Mouse (Mus musculus) forebrain, embryonic 16.5 days (tissue): Measurements from ENCODE around the gene Gna15. TPM values are rescaled to one million over a fixed set of nuclear protein-coding genes. Genes with fewer than 3 reads are reported as not detected.

ENCODE experiments used
- ATAC-seq: fragments of 200-750 bp; cut with Nextera tagmentation; 2 replicates; pipeline ENCODE4 v1.8.0; 2017; ENCODE audit warnings: mild to moderate bottlenecking, moderate library complexity
- H3K27ac ChIP-seq: fragments of 300-500 bp; sonication (generic); 2 replicates; pipeline ENCODE4 v1.5.1; 2014; ENCODE audit warnings: low read length, control low read depth
- H3K27me3 ChIP-seq: fragments of 300-500 bp; sonication (generic); replicated peaks from 2 replicates; pipeline ENCODE4 v1.6.1; 2014; ENCODE audit warnings: low read length; ENCODE audit not compliant: control insufficient read depth, insufficient read depth
- H3K36me3 ChIP-seq: fragments of 300-500 bp; sonication (generic); 2 replicates; pipeline ENCODE4 v1.6.1; 2014; ENCODE audit not compliant: control insufficient read depth, insufficient read depth
- H3K4me1 ChIP-seq: fragments of 300-500 bp; sonication (generic); replicated peaks from 2 replicates; pipeline ENCODE4 v1.6.1; 2014; ENCODE audit warnings: low read length; ENCODE audit not compliant: control insufficient read depth, insufficient read depth
- H3K4me2 ChIP-seq: fragments of 300-500 bp; sonication (generic); 2 replicates; pipeline ENCODE4 v1.6.1; 2014; ENCODE audit warnings: mild to moderate bottlenecking, low read length, control low read depth
- H3K4me3 ChIP-seq: fragments of 300-500 bp; sonication (generic); replicated peaks from 2 replicates; pipeline ENCODE4 v1.5.1; 2014; ENCODE audit warnings: mild to moderate bottlenecking, low read length, control low read depth
- H3K9ac ChIP-seq: fragments of 300-500 bp; sonication (generic); replicated peaks from 2 replicates; pipeline ENCODE4 v1.6.1; 2014; ENCODE audit warnings: low read depth, low read length, control low read depth
- H3K9me3 ChIP-seq: fragments of 300-500 bp; sonication (generic); 2 replicates; pipeline ENCODE4 v1.6.1; 2016; ENCODE audit warnings: low read length; ENCODE audit not compliant: control insufficient read depth
- WGBS: fragments of 180-500 bp; shearing (Covaris S2); extraction: QIAGEN DNeasy Blood & Tissue Kit; methylation state at CpG from one replicate; pipeline ENCODE4 v1.1.7; 2014; 5-methylcytosine and 5-hydroxymethylcytosine counted together
- polyA plus RNA-seq: library from polyadenylated mRNA; unstranded; fragments of >200 nt; fragmentation: Nextera tagmentation; extraction: Ambion mirVana; gene quantifications from 2 replicates; pipeline ENCODE4 v1.2.1, GENCODE M21; 2015

Gene Gna15
- polyA plus RNA-seq, 1 experiment from 2014 or later: 0.42 TPM

DNA sequence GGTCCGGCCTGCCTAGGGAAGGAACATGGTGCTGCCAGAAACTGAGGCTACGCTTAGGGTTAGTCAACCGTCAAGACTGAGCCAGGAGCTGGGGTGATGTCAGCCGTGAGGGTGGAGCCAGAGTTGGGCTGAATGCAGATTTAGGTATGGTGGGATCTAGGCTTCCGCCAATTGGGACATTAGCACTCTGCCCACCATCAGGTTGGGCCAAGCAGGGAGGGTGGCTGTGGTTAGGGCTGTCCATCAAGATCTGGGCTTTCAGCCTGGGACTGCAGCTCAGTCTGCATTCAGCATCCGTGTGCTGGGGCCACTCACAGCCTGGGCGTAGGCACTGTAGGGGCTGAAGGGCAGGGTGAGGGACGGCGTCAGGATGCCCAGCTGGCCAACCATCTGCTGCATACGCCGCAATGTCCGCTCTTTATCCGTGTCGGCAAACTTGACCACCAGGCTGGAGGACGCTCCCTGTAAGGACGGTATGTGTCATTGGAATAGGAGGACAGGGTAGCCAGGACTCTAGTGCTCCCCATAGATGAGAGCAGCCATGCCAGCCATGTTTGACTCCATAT lies 56.3 kb downstream of the Gna15 start:
- Histone ChIP-seq H3K27me3 (peaks cover 11% of the 10 kb centered on the region), H3K4me3 (no peak overlapping the region)
- ATAC-seq: no peak

DNA sequence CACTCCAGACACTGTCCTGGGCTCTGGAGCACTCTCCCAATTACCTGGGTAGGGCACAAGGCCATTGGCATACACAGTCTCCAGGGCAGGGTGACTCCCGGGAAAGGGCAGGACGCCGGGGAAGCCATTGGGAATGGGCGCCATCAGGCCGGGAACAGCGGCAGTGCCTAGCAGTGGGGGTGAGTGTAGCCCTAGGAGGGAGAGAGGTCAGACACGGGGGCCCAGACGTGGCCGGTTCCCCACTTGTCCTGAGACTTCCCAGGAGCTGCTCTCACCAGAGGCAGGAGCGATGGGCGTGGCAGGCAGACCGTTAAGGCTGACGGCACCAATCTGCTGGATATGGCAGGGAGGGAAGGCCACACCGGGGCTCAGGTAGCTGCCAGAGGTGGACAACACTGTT lies 57.1 kb downstream of the Gna15 start:
- H3K4me1 ChIP-seq: peaks cover 23% of the 10 kb centered on the region
- no peak for ATAC-seq
- 78% methylated on average over 14 of the region's 14 CpGs for WGBS

More for the DNA sequence above, 56.3 kb downstream of the Gna15 start:
- Histone ChIP-seq H3K9me3 (no peaks in the 10 kb centered on the region), H3K9ac (no peak overlapping the region), H3K27ac (no peak overlapping the region), H3K36me3 (peaks cover 3% of the 10 kb centered on the region; the same call in 1 of the 2 replicates), H3K4me1 (peaks cover 30% of the 10 kb centered on the region), H3K4me2 (no peak overlapping the region)
- 83% methylated on average over 16 of the region's 16 CpGs for WGBS

DNA sequence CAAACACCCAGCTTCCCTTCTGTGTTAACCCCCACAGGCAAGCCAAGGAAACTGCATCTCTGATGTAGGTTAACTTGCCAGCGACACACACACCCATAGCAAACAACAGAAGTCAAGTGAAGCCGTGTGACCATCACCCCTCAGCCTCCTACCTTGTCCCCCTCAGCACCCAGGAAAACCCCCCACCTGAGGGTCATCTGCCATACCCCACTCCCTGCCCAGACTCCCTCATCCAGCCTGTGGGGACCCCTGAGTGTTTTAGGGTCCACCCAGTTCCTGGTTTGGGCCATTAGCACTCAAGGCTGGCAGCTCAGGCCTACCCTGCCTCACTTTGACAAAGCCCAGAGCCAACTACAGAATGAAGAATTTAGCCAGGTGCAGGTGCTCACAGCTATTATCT lies 58.0 kb downstream of the Gna15 start:
- Histone ChIP-seq H3K4me1 (peaks cover 15% of the 10 kb centered on the region), H3K9ac (no peak overlapping the region), H3K4me2 (no peak overlapping the region), H3K27me3 (peaks cover 27% of the 10 kb centered on the region), H3K9me3 (no peaks in the 10 kb centered on the region), H3K27ac (no peak overlapping the region), H3K4me3 (no peak overlapping the region), H3K36me3 (peaks cover 6% of the 10 kb centered on the region; the same call in 1 of the 2 replicates)
- ATAC-seq: no peak
- WGBS: 87% methylated on average over 2 of the region's 2 CpGs

More for the DNA sequence above, 57.1 kb downstream of the Gna15 start:
- Histone ChIP-seq H3K4me2 (no peak overlapping the region), H3K9me3 (no peaks in the 10 kb centered on the region), H3K9ac (no peak overlapping the region), H3K27ac (no peak overlapping the region), H3K27me3 (peaks cover 20% of the 10 kb centered on the region), H3K36me3 (peaks cover 6% of the 10 kb centered on the region; the same call in 1 of the 2 replicates), H3K4me3 (no peak overlapping the region)

DNA sequence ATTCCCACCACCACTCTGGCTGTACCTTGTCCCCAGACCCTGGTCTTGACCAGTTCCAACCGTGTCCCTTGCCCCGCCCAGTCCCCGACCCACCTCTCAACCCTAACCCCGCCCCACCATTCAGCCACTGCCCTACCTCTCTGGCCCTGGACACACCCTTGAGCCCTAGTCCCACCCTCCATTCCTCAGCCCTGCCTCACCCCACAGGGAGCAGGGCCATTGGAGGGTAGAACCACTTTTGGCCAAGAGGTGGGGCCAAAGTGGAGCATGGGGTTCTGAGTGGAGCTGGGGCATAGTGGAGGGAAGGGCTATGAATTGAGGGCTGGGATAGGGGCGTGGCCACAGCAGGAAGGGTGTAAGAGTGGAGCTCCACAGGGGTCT lies 58.8 kb downstream of the Gna15 start:
- no peak for ATAC-seq
- Histone ChIP-seq H3K4me1 (peaks cover 9% of the 10 kb centered on the region), H3K4me2 (no peak overlapping the region), H3K4me3 (no peak overlapping the region), H3K9me3 (no peaks in the 10 kb centered on the region), H3K27ac (no peak overlapping the region), H3K27me3 (peaks cover 30% of the 10 kb centered on the region), H3K9ac (no peak overlapping the region), H3K36me3 (peaks cover 6% of the 10 kb centered on the region; the same call in 1 of the 2 replicates)
- 6% methylated on average over 5 of the region's 5 CpGs for WGBS

DNA sequence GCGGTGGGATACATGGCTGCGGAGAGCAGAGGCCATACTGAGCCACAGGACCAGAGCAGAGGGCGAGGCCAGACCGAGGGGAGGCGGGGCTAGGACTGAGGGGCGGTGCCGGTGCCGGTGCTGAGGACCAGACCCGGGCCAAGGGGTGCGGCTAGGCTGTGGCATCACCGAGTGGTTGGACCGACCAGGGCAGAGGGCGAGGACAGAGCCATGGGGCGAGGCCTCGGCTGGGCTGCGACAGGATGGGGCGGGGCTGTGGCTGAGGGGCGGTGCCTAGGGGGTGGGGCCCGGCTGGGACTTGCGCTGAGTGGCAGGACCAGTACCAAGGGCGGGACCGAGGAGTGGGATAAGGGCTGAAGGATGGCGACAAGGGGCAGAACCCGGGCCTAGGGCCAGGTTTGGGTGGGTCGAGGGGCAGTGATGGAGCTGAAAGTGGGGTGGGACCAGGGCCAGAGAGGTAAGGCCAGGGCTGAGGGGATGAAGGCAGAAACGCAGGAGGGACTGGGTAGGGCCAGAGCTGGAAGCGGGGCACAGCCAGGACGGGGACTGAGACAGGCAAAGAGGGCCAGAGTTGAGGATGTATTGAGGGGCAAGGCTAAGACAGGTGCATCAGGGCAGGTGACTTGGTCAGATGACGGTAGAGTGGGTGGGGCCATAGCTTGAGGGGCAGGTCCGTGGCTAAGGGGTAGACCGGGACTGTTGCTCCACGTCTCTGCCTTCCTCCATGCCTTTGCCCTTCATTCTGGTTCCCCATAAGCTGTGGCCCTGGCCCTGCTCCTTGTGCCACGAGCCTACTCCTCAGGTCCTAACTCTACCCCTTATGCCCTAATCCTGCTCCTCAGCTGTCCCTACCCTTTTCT lies 59.4 kb downstream of the Gna15 start:
- WGBS: 4% methylated on average over 32 of the region's 33 CpGs
- peaks cover 30% of the 10 kb centered on the region for H3K27me3 ChIP-seq
- 0 out of 2 replicates have a peak overlapping the region, but pooled peaks have one; percentile 10 for H3K9ac ChIP-seq

DNA sequence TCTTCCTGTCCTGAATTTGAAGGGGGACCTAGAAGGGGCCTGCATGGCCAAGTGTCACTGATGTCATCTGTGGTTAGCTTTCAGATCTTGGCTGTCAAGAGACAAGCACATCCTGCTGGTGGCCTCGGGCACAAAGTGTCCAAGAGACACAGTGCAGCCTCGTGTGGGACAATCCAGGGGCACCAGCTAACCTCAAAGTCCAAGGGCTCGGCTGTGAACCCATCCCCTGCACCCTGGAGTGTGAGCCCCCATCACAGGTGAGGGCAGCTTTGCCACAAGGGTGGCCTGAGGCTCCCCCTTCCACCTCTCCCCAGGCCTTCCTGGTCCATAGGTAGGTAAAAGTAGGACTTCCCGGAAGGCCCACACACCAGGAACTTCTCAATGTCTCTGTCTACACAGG lies 60.5 kb downstream of the Gna15 start:
- Histone ChIP-seq H3K27ac (no peak overlapping the region), H3K27me3 (peaks cover 30% of the 10 kb centered on the region), H3K36me3 (peaks cover 6% of the 10 kb centered on the region; the same call in 1 of the 2 replicates), H3K4me3 (no peak overlapping the region), H3K9ac (no peak overlapping the region), H3K9me3 (no peaks in the 10 kb centered on the region), H3K4me2 (no peak overlapping the region), H3K4me1 (peaks cover 9% of the 10 kb centered on the region)
- 75% methylated on average over 4 of the region's 4 CpGs for WGBS
- no peak for ATAC-seq

More for the DNA sequence above, 59.4 kb downstream of the Gna15 start:
- peak overlapping the region; percentile 32 for H3K4me3 ChIP-seq
- peak overlapping the region; percentile 37 for H3K4me2 ChIP-seq
- H3K36me3 ChIP-seq: peaks cover 6% of the 10 kb centered on the region; the same call in 1 of the 2 replicates
- H3K27ac ChIP-seq: no peak overlapping the region
- H3K4me1 ChIP-seq: peaks cover 9% of the 10 kb centered on the region
- H3K9me3 ChIP-seq: no peaks in the 10 kb centered on the region
- ATAC-seq: peak; percentile 74

DNA sequence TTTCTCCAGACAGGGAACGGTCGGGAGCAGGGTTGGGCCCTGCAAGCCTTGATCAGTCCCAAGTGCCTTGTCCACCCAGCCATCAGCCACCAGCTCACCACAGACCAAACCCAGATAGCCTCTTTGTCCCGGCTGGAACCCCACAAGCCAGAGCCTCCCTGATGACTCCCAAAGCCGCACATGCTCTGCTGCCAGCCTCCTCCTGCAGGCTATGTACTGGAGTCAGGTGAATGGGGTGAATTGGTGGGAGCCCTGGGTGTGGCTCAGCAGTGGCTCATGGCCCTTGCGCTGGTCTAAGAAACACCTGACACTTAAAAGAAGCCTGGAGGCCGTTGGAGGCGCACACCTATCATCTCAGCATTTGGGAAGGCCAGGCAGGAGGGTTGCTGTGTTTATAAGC lies 61.1 kb downstream of the Gna15 start:
- ATAC-seq: no peak
- H3K4me3 ChIP-seq: no peak overlapping the region
- H3K4me1 ChIP-seq: peaks cover 9% of the 10 kb centered on the region
- H3K36me3 ChIP-seq: peaks cover 6% of the 10 kb centered on the region; the same call in 1 of the 2 replicates
- H3K4me2 ChIP-seq: no peak overlapping the region
- H3K27ac ChIP-seq: no peak overlapping the region
- peaks cover 30% of the 10 kb centered on the region for H3K27me3 ChIP-seq
- WGBS: 77% methylated on average over 7 of the region's 7 CpGs
- no peak overlapping the region for H3K9ac ChIP-seq
- no peaks in the 10 kb centered on the region for H3K9me3 ChIP-seq

DNA sequence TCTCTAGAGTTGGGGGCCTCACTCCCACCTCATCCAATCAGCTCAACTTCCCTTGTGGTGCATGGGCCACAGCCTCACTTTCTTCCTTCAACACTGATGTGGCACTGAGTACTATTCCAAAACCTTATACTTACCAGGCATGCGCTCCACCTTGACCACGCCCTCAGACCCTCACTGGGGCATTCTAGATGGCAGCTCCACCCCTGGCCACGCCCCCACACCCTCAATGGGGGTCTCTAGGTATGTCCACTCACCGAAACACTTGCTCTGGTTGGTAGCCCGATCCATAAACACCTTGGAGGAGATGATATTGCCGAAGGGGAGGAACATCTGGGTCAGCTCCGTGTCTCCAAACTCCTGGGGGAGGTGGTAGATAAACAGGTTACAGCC lies 61.6 kb downstream of the Gna15 start:
- H3K27me3 ChIP-seq: peaks cover 33% of the 10 kb centered on the region
- H3K4me1 ChIP-seq: peaks cover 9% of the 10 kb centered on the region
- H3K9ac ChIP-seq: no peak overlapping the region
- H3K27ac ChIP-seq: no peak overlapping the region
- no peak overlapping the region for H3K4me3 ChIP-seq
- H3K4me2 ChIP-seq: no peak overlapping the region
- H3K36me3 ChIP-seq: peaks cover 6% of the 10 kb centered on the region; the same call in 1 of the 2 replicates
- WGBS: 36% methylated on average over 7 of the region's 7 CpGs
- no peak for ATAC-seq
- H3K9me3 ChIP-seq: no peaks in the 10 kb centered on the region

DNA sequence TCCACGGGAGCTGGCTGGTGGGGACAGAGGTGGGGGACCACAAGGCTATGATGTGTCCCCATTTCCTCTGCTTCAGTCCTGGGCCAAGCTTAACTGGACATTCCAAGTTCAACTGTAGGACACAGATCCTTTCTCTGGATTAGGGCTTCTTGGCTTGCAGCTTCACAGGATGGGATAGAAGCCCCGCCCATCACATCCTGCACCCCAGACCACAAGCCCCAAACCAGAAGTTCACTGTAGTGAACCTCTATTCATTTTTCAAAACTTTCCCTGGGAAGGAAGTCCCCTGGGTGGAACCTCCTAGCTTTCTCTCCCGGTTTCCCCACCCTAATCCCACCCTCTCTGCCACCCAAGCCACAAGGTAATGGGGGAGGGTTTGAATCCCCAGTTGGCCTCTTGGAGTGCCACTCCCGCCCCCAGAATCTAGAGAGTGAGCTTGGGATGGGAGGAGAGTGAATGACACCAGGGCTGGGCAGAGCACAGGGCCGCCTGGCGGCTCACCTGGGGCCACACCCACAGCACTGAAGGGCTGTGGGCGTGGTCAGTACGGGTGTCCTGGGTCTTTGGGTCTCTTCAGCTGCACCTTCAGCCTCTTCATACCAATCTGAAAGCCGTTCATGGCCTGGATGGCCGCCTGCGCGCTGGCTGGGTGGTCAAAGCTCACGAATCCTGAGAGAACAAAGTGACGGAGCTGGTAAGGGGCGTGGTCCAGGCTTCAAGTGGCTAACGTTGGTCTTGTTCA lies 62.2 kb downstream of the Gna15 start:
- Histone ChIP-seq H3K4me3 (no peak overlapping the region), H3K9ac (no peak overlapping the region), H3K9me3 (no peaks in the 10 kb centered on the region), H3K27me3 (peaks cover 33% of the 10 kb centered on the region), H3K4me1 (peaks cover 9% of the 10 kb centered on the region), H3K27ac (no peak overlapping the region), H3K36me3 (peaks cover 6% of the 10 kb centered on the region; the same call in 1 of the 2 replicates), H3K4me2 (no peak overlapping the region)
- no peak for ATAC-seq
- WGBS: 9% methylated on average over 16 of the region's 16 CpGs
